Mouse (Mus musculus) testis, adult 2 months (tissue): Measurements from ENCODE around the gene Lima1.

Source experiments
- CTCF ChIP-seq: fragments of 200-500 bp; IDR thresholded peaks from 2 replicates; pipeline ENCODE4 v1.5.1; 2012; ENCODE audit warnings: low read depth, mild to moderate bottlenecking, inconsistent platforms, low read length, moderate library complexity; ENCODE audit not compliant: control insufficient read depth, insufficient read depth, insufficient replicate concordance
- POLR2A ChIP-seq: fragments of 200-500 bp; IDR thresholded peaks from 2 replicates; pipeline ENCODE4 v1.6.1; 2012; ENCODE audit warnings: low read depth, mild to moderate bottlenecking, inconsistent platforms, low read length, moderate library complexity; ENCODE audit not compliant: control insufficient read depth

- TF ChIP-seq CTCF (no peak), POLR2A (no peak)
Observed at GRCm38 (mm10) chr15:99902786-99903185, 27.5 kb upstream of the Lima1 start.
